Mouse (Mus musculus) adrenal gland, adult (tissue): ENCODE data around the gene Adap1.

ENCODE experiments used
- DNase-seq, 2 experiments: peaks; one replicate each; pipeline ENCODE4 v3.0.0; 2022 to 2023; ENCODE audit warnings: low spot score in 1 of 2; ENCODE audit not compliant: inconsistent age in 2 of 2

Gene Adap1

DNA sequence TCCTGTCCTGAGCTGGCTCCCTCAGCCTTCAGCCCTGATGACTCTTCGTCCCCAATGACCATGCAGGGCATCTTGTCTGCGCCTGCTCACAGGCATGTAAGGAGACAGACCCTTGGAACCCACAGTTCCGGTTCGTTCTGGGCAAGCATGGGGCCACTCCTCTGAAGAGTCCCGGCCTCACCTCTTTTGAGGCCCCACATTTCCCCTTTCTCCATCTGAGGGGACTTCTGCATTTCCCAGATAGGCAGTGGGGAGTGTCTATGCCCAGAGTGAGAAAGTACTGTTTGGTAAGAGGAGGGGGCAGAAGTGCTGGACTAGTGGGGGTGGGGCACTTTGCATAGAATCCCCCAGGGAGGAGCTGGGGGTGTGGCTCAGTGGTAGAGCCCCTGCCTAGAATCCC, 38.3 kb downstream of the Adap1 start:
- peak in 1 of 2 experiments; percentile 30 for DNase-seq

- no peak for DNase-seq
Measured at GRCm38 (mm10) chr5:139286142-139286941, 39.1 kb downstream of the Adap1 start.

DNA sequence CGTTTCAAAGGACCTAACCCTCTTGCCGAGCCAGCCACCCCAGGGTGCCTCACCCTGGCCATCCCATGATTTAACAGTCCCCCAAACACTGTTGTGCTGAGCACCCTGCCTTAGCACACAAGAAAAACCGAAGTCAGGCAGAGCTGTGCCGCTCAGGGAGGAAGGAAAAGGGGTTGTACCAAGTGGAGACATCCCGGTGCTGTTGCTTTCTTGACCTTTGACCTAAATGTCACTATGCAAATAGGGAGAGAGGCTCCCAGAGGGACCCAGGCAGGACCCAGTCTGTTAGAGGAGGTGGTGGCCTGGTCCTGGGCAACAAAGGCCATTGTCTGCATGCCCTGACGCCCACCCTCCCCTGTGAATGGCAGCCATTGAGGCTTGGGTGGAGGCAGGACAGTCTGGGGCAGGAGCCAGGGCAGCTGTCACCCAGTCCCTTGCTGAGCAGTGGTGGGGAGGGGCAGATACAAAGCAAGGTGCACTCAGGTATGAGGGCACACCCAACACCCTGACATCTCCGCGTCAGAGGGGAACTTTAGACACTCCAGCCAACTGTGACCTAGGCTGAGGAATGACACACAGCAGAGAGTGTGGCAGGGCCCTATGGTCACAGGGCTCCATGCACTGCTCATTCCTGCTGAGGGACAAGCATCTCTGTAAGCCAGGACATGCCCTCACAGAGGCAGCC, 39.9 kb downstream of the Adap1 start:
- DNase-seq = peak in 1 of 2 experiments; percentile 30

- no peak for DNase-seq
Measured at GRCm38 (mm10) chr5:139283460-139284180, 41.8 kb downstream of the Adap1 start.

GRCm38 (mm10) chr5:139282191-139282590, 43.2 kb downstream of the Adap1 start:
- peak; percentile 85 to 96 for DNase-seq

DNA sequence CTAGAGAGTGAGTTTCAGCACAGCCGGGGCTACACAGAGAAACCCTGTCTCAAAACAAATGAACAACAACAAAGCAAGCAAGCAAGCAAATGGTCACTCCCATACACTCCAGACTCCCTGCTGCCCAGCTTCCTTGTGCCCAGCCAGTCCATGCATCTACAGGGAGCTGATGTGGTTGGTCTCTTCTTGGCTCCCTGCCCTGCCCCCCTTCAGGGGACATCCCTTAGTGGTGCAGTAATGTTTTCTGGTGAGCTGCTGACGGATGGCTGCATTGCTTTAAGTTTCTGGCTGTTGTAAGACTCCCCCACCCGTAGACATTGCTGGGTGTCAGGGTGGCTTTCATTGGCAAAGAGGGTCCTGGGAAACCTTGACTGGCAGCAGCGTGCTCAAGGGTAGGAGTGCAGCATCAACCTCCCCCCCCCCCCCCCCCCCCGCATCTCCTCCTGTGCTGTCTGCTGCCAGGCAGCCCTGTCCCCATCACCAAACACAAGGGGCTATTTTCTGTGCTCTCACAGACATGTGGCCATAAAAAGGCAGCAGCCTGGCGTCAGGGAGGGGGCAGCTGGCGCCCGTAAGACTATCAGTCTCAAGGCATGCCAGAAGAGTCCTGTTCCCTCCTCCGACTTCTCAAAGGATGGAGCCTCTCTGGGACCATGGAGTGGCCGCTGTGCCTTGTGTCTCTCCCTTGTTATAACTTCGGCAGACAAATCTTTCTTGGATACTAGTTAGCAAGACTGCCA, 43.9 kb downstream of the Adap1 start:
- no peak for DNase-seq

GRCm38 (mm10) chr5:139277287-139277686, 48.1 kb downstream of the Adap1 start:
- peak in 1 of 2 experiments; percentile 62 for DNase-seq

DNA sequence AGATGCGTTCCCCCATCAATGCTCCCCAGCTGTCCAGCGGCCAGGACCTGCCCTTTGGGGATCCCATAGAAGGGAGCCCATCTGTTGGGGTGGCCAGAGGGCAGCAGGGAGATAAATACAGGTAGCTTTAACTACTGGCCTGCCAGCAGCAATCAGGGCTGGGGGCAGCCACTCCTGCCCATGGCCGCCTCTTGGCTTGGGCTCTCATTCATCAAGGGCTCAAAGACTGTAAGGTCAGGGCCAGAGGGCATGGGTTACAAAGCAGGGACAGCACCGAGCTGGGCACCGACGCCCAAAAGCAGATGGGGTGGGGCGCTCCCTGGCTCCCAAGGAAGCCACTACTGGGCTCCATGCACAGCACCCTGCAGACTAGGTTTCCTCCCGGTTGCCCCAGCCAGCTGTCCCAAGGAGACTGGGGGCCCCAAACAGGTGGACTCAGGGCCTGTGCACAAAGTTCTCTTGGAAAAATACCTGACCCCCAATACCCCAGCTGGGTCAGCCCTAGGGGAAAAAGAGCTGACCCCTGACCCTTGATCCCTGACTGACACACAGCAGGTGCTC, 53.3 kb downstream of the Adap1 start:
- peak; percentile 61 to 79 for DNase-seq

DNA sequence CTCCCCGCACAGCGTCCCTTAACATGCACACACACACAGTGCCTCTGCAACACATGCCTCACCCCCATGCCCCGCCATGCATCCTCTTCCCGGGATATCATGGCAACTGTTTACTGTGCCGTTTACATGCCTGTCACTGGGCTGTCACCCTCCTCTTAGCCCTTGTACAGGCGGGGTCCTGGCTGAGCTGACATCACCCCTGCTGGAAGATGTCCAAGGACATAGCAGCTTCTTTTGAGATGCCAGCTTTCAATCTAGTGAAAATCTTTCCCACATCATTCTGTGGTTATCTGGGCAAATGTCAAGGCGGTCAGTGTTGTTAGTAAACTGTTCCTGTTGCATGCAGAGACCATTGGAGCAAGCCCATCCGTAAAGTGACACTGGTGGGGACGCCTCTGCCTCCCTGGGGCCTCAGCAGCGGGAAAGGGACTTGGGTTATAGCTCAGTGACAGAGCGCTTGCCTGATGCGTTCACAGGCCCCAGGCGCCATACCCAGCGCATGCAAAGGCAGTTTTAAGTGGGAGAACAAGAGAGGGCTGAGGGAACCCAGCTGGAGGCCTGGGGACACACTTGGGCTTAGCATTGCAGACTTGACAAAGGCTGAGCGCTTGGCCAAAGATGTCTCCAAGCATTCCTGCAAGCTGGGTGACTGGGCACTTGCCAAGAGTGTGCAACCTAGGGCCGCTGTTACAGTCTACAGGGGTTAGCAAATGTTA, 54.5 kb downstream of the Adap1 start:
- DNase-seq = peak; percentile 90 to 95

DNA sequence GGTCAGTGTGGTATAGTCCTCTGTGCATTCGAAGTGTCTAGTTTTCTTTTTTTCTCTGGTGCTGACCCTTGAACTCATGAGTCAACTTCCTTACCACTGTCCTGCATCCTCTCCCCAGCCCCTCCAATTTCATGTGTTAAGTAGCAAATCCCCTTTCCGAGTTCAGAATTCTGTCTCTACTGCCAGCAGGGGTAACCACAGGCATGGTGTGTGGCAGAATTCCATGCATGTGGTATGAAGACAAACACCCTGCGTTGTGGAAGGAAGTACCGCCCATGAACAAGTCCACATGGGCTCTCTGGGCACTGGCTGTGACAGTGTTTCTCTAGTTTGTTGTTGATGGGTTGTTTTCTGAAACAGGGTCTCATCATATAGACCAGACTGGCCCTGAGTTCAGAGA, 57.8 kb downstream of the Adap1 start:
- no peak for DNase-seq

GRCm38 (mm10) chr5:139261403-139261802, 64.0 kb downstream of the Adap1 start:
- no peak for DNase-seq

- DNase-seq = peak in 1 of 2 experiments; percentile 74
Measured at GRCm38 (mm10) chr5:139259853-139260252, 65.6 kb downstream of the Adap1 start.

GRCm38 (mm10) chr5:139258371-139259035, 66.9 kb downstream of the Adap1 start:
- no peak for DNase-seq

GRCm38 (mm10) chr5:139257818-139258217, 67.6 kb downstream of the Adap1 start:
- DNase-seq = peak; percentile 57 to 87

DNA sequence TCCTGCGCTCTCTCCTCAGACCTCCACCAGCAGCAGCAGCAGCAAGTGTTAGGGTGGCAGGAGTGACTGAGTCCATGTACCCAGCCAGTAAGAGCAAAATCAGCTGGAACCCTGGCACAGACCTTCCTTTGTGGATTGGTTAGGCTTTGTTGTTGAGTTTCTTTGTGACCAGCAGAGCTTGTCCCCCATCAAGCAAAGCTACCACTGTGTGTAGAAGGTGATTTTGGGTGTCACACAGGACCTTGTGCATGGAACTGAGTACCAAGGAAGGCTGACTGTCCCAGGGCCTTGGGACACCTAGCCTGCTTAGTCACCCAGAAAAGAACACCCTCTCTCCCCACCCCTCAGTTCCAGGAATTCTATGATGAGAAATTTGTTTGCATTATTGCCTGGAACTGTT, 68.2 kb downstream of the Adap1 start:
- DNase-seq = peak; percentile 57 to 85

DNA sequence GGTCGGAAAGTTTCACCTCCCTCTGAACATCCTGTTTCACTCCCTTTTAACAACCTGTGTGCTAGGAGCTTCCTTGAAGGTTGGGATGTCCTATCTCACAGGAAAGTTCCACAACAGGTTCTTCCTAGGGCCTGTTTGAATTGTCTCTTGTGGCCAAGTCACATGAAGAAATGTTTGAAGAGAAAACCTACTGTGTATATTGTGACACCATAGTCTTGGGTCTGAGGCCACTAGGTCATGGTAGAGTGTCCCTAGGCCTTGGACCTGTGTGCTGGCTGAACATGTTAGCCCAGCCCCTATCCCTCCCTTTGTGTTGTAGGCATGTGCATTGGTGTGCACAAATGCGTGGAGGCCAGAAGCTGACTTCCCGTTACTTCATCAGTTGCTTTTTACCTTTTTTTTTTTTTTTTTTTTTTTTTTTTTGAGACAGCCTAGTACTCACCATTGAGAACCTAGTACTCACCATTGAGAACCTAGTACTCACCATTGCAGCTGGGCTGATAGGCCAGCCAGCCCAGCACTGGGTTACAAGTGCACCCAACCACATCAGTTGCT, 69.1 kb downstream of the Adap1 start:
- no peak for DNase-seq

DNA sequence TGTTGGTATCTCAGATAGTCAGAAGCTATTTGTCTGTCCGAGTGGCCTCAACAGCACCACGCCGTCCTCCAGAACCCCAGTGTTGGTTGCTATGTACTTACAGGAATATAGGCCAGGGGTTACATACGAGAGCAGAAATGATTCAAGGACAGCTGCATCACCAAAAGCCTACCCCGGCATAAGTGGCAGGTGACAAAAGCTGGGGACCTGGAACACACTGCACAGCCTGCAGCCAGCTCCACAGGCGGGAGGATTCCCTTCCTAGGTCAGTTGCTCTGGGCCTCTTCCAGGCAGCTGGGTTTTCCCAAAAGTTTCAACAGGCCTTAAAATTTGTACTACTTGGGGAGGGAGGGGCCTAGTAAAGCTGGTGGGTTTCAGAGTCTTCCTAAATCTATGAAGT, 69.6 kb downstream of the Adap1 start:
- DNase-seq = peak in 1 of 2 experiments; percentile 71

GRCm38 (mm10) chr5:139254938-139255337, 70.5 kb downstream of the Adap1 start:
- DNase-seq = no peak

GRCm38 (mm10) chr5:139253301-139253741, 72.1 kb downstream of the Adap1 start:
- peak; percentile 81 to 90 for DNase-seq
